Mouse (Mus musculus) spleen, adult 2 months (tissue): ENCODE measurements around the gene Idh2.

Experiments
- CTCF ChIP-seq: fragments of 200-500 bp; IDR thresholded peaks from 2 replicates; pipeline ENCODE4 v1.5.1; 2011; ENCODE audit warnings: mild to moderate bottlenecking, inconsistent platforms; ENCODE audit not compliant: insufficient read depth, insufficient read length, insufficient replicate concordance; ENCODE audit errors: extremely low read depth
- POLR2A ChIP-seq: fragments of 200-500 bp; IDR thresholded peaks from 2 replicates; pipeline ENCODE4 v1.6.1; 2011; ENCODE audit warnings: low read depth, low read length, inconsistent platforms

- no peak for TF ChIP-seq POLR2A
- TF ChIP-seq CTCF, result no peak
Measured at GRCm38 (mm10) chr7:80075946-80076583, 39.1 kb downstream of the Idh2 start.
